Mouse (Mus musculus): ENCODE data around the gene Itpr2. TPM values are rescaled to one million over a fixed set of nuclear protein-coding genes. Genes with fewer than 3 reads are reported as not detected.

Gene Itpr2
- polyA plus RNA-seq, 1 experiment from 2014 or later, result 8.9 TPM

DNA sequence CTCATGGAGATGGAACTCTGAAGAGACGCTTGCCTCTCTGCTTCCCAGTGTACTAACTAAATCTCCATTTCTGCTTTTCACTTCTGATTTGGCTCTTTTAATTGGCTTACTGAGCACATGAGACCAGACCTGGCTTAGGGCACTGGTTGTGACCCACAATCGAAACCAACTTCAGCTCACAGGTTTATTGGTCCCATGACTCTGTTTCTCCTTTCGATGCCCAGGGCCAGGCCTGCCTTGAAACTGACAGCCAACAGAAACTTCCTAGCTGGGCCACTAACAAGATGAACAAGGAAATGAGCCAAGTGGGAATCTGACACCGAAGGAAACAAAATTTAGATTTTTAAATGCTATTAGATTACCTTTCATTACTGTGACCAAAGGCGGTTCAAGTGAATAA lies 105.8 kb downstream of the Itpr2 start:
- Histone ChIP-seq H3K4me1 (ENCODE audit: control insufficient read depth, insufficient read depth, low read length) (peaks cover 3% of the 10 kb centered on the region; the same call in 1 of the 2 replicates), H3K9ac (ENCODE audit: low read depth, low read length) (no peak overlapping the region), H3K4me3 (ENCODE audit: low read depth, low read length) (no peak overlapping the region), H3K4me2 (ENCODE audit: low read depth, low read length) (no peak overlapping the region), H3K27ac (replicated peaks; ENCODE audit: low read depth, low read length) (no peak overlapping the region), H3K27me3 (replicated peaks; ENCODE audit: control insufficient read depth, insufficient read depth, low read length) (no peaks in the 10 kb centered on the region), H3K36me3 (ENCODE audit: control insufficient read depth, insufficient read depth, low read length) (no peaks in the 10 kb centered on the region), H3K9me3 (ENCODE audit: control insufficient read depth, low read length) (0 out of 2 replicates have a peak, but pooled peaks cover 9% of the 10 kb centered on the region)
- ATAC-seq (ENCODE audit: low read depth) (no peak), DNase-seq (ENCODE audit: low spot score) (no peak)
- WGBS, result 78% methylated on average over 5 of the region's 5 CpGs

GRCm38 (mm10) chr6:146395616-146396015 lies 106.4 kb downstream of the Itpr2 start:
- H3K4me2 ChIP-seq (ENCODE audit: low read depth, low read length), result no peak overlapping the region
- no peak for ATAC-seq (ENCODE audit: low read depth)
- no peak for DNase-seq (ENCODE audit: low spot score)
- H3K9ac ChIP-seq (ENCODE audit: low read depth, low read length), result no peak overlapping the region
- peaks cover 3% of the 10 kb centered on the region; the same call in 1 of the 2 replicates for H3K4me1 ChIP-seq (ENCODE audit: control insufficient read depth, insufficient read depth, low read length)
- no peak overlapping the region for H3K27ac ChIP-seq (replicated peaks; ENCODE audit: low read depth, low read length)
- WGBS, result 71% methylated on average over 4 of the region's 4 CpGs
- H3K36me3 ChIP-seq (ENCODE audit: control insufficient read depth, insufficient read depth, low read length), result no peaks in the 10 kb centered on the region
- 0 out of 2 replicates have a peak, but pooled peaks cover 9% of the 10 kb centered on the region for H3K9me3 ChIP-seq (ENCODE audit: control insufficient read depth, low read length)
- no peaks in the 10 kb centered on the region for H3K27me3 ChIP-seq (replicated peaks; ENCODE audit: control insufficient read depth, insufficient read depth, low read length)
- H3K4me3 ChIP-seq (ENCODE audit: low read depth, low read length), result no peak overlapping the region

GRCm38 (mm10) chr6:146392188-146392587 lies 109.8 kb downstream of the Itpr2 start:
- H3K9me3 ChIP-seq (ENCODE audit: control insufficient read depth, low read length), result 0 out of 2 replicates have a peak, but pooled peaks cover 9% of the 10 kb centered on the region
- H3K27me3 ChIP-seq (replicated peaks; ENCODE audit: control insufficient read depth, insufficient read depth, low read length), result no peaks in the 10 kb centered on the region
- H3K4me2 ChIP-seq (ENCODE audit: low read depth, low read length), result no peak overlapping the region
- no peaks in the 10 kb centered on the region for H3K36me3 ChIP-seq (ENCODE audit: control insufficient read depth, insufficient read depth, low read length)
- no peak overlapping the region for H3K9ac ChIP-seq (ENCODE audit: low read depth, low read length)
- DNase-seq (ENCODE audit: low spot score) (no peak), ATAC-seq (ENCODE audit: low read depth) (no peak)
- H3K27ac ChIP-seq (replicated peaks; ENCODE audit: low read depth, low read length), result no peak overlapping the region
- peaks cover 3% of the 10 kb centered on the region; the same call in 1 of the 2 replicates for H3K4me1 ChIP-seq (ENCODE audit: control insufficient read depth, insufficient read depth, low read length)
- no peak overlapping the region for H3K4me3 ChIP-seq (ENCODE audit: low read depth, low read length)
- WGBS, result 82% methylated on average over 2 of the region's 2 CpGs

DNA sequence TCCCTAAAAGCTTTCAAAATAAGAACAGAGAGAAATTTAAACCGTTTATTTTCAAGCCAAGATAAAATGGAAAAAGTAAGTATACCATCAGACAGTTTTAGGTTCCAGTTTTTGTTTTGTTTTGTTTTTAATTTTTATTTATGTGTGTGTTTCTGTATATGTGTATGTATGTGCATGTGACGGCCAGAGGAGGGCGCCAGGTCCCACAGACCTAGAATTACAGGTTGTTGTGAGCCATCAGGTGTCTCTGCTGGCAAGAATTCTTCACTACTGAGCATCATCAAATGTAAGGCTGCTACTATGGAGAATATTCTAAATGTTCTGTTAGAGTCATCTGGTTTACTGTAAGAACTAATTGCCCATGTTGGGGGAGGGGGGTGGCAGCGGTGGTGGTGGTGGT lies 111.9 kb downstream of the Itpr2 start:
- no peak for DNase-seq (ENCODE audit: low spot score)
- no peak overlapping the region for H3K9ac ChIP-seq (ENCODE audit: low read depth, low read length)
- ATAC-seq (ENCODE audit: low read depth), result no peak
- no peaks in the 10 kb centered on the region for H3K36me3 ChIP-seq (ENCODE audit: control insufficient read depth, insufficient read depth, low read length)
- H3K27ac ChIP-seq (replicated peaks; ENCODE audit: low read depth, low read length), result no peak overlapping the region
- 0 out of 2 replicates have a peak, but pooled peaks cover 9% of the 10 kb centered on the region for H3K9me3 ChIP-seq (ENCODE audit: control insufficient read depth, low read length)
- no peaks in the 10 kb centered on the region for H3K4me1 ChIP-seq (ENCODE audit: control insufficient read depth, insufficient read depth, low read length)
- no peak overlapping the region for H3K4me3 ChIP-seq (ENCODE audit: low read depth, low read length)
- no peaks in the 10 kb centered on the region for H3K27me3 ChIP-seq (replicated peaks; ENCODE audit: control insufficient read depth, insufficient read depth, low read length)
- H3K4me2 ChIP-seq (ENCODE audit: low read depth, low read length), result no peak overlapping the region
- WGBS, result 88% methylated on average over 4 of the region's 4 CpGs

GRCm38 (mm10) chr6:146388010-146388409 lies 114.0 kb downstream of the Itpr2 start:
- no peak overlapping the region for H3K27ac ChIP-seq (replicated peaks; ENCODE audit: low read depth, low read length)
- no peaks in the 10 kb centered on the region for H3K27me3 ChIP-seq (replicated peaks; ENCODE audit: control insufficient read depth, insufficient read depth, low read length)
- ATAC-seq (ENCODE audit: low read depth) (no peak), DNase-seq (ENCODE audit: low spot score) (no peak)
- H3K4me1 ChIP-seq (ENCODE audit: control insufficient read depth, insufficient read depth, low read length), result no peaks in the 10 kb centered on the region
- 75% methylated on average over 4 of the region's 4 CpGs for WGBS
- no peak overlapping the region for H3K4me2 ChIP-seq (ENCODE audit: low read depth, low read length)
- no peak overlapping the region for H3K4me3 ChIP-seq (ENCODE audit: low read depth, low read length)
- no peak overlapping the region for H3K9ac ChIP-seq (ENCODE audit: low read depth, low read length)
- 0 out of 2 replicates have a peak, but pooled peaks cover 8% of the 10 kb centered on the region for H3K9me3 ChIP-seq (ENCODE audit: control insufficient read depth, low read length)
- no peaks in the 10 kb centered on the region for H3K36me3 ChIP-seq (ENCODE audit: control insufficient read depth, insufficient read depth, low read length)

- ATAC-seq (ENCODE audit: low read depth), result no peak
Measured at GRCm38 (mm10) chr6:146387039-146387713, 114.8 kb downstream of the Itpr2 start.

GRCm38 (mm10) chr6:146379263-146379662 lies 122.8 kb downstream of the Itpr2 start:
- no peak overlapping the region for H3K27ac ChIP-seq (replicated peaks; ENCODE audit: low read depth, low read length)
- no peaks in the 10 kb centered on the region for H3K27me3 ChIP-seq (replicated peaks; ENCODE audit: control insufficient read depth, insufficient read depth, low read length)
- 0 out of 2 replicates have a peak, but pooled peaks cover 2% of the 10 kb centered on the region for H3K36me3 ChIP-seq (ENCODE audit: control insufficient read depth, insufficient read depth, low read length)
- H3K4me1 ChIP-seq (ENCODE audit: control insufficient read depth, insufficient read depth, low read length), result no peaks in the 10 kb centered on the region
- no peaks in the 10 kb centered on the region for H3K9me3 ChIP-seq (ENCODE audit: control insufficient read depth, low read length)
- no peak overlapping the region for H3K9ac ChIP-seq (ENCODE audit: low read depth, low read length)
- no peak overlapping the region for H3K4me3 ChIP-seq (ENCODE audit: low read depth, low read length)
- DNase-seq (ENCODE audit: low spot score) (no peak), ATAC-seq (ENCODE audit: low read depth) (no peak)
- no peak overlapping the region for H3K4me2 ChIP-seq (ENCODE audit: low read depth, low read length)
- WGBS, result 75% methylated on average over 8 of the region's 8 CpGs

More at GRCm38 (mm10) chr6:146387039-146387713, 114.8 kb downstream of the Itpr2 start:
- no peak for DNase-seq (ENCODE audit: low spot score)
- Histone ChIP-seq H3K9me3 (ENCODE audit: control insufficient read depth, low read length) (no peaks in the 10 kb centered on the region), H3K9ac (ENCODE audit: low read depth, low read length) (no peak overlapping the region), H3K4me2 (ENCODE audit: low read depth, low read length) (no peak overlapping the region), H3K27ac (replicated peaks; ENCODE audit: low read depth, low read length) (no peak overlapping the region), H3K4me3 (ENCODE audit: low read depth, low read length) (no peak overlapping the region), H3K36me3 (ENCODE audit: control insufficient read depth, insufficient read depth, low read length) (no peaks in the 10 kb centered on the region), H3K4me1 (ENCODE audit: control insufficient read depth, insufficient read depth, low read length) (no peaks in the 10 kb centered on the region), H3K27me3 (replicated peaks; ENCODE audit: control insufficient read depth, insufficient read depth, low read length) (no peaks in the 10 kb centered on the region)
- 46% methylated on average over 6 of the region's 6 CpGs for WGBS

GRCm38 (mm10) chr6:146371511-146371910 lies 130.5 kb downstream of the Itpr2 start:
- Histone ChIP-seq H3K9ac (ENCODE audit: low read depth, low read length) (no peak overlapping the region), H3K27ac (replicated peaks; ENCODE audit: low read depth, low read length) (no peak overlapping the region), H3K27me3 (replicated peaks; ENCODE audit: control insufficient read depth, insufficient read depth, low read length) (no peaks in the 10 kb centered on the region), H3K4me2 (ENCODE audit: low read depth, low read length) (no peak overlapping the region), H3K9me3 (ENCODE audit: control insufficient read depth, low read length) (no peaks in the 10 kb centered on the region), H3K36me3 (ENCODE audit: control insufficient read depth, insufficient read depth, low read length) (0 out of 2 replicates have a peak, but pooled peaks cover 5% of the 10 kb centered on the region), H3K4me1 (ENCODE audit: control insufficient read depth, insufficient read depth, low read length) (no peaks in the 10 kb centered on the region), H3K4me3 (ENCODE audit: low read depth, low read length) (no peak overlapping the region)
- WGBS, result 72% methylated on average over 2 of the region's 2 CpGs
- no peak for ATAC-seq (ENCODE audit: low read depth)
- DNase-seq (ENCODE audit: low spot score), result no peak

- Histone ChIP-seq H3K9me3 (ENCODE audit: control insufficient read depth, low read length) (no peaks in the 10 kb centered on the region), H3K27ac (replicated peaks; ENCODE audit: low read depth, low read length) (no peak overlapping the region), H3K4me3 (ENCODE audit: low read depth, low read length) (no peak overlapping the region), H3K9ac (ENCODE audit: low read depth, low read length) (no peak overlapping the region), H3K4me2 (ENCODE audit: low read depth, low read length) (no peak overlapping the region), H3K36me3 (ENCODE audit: control insufficient read depth, insufficient read depth, low read length) (no peaks in the 10 kb centered on the region), H3K4me1 (ENCODE audit: control insufficient read depth, insufficient read depth, low read length) (peaks cover 6% of the 10 kb centered on the region; the same call in 1 of the 2 replicates), H3K27me3 (replicated peaks; ENCODE audit: control insufficient read depth, insufficient read depth, low read length) (no peaks in the 10 kb centered on the region)
- ATAC-seq (ENCODE audit: low read depth) (no peak), DNase-seq (ENCODE audit: low spot score) (no peak)
- WGBS, result 87% methylated on average over 4 of the region's 4 CpGs
Measured at GRCm38 (mm10) chr6:146366180-146366579, 135.8 kb downstream of the Itpr2 start.

All from embryonic facial prominence, embryonic 14.5 days (tissue).